Mouse (Mus musculus) lung, postnatal 10 days (tissue): Measurements from ENCODE around the gene Mapkap1.
A peak's percentile ranks its signal among the peaks of the same experiment; 100 is the strongest.

Experiments used
- DNase-seq: peaks from one replicate; pipeline ENCODE4 v3.0.0; 2021

Mapkap1 gene

DNA sequence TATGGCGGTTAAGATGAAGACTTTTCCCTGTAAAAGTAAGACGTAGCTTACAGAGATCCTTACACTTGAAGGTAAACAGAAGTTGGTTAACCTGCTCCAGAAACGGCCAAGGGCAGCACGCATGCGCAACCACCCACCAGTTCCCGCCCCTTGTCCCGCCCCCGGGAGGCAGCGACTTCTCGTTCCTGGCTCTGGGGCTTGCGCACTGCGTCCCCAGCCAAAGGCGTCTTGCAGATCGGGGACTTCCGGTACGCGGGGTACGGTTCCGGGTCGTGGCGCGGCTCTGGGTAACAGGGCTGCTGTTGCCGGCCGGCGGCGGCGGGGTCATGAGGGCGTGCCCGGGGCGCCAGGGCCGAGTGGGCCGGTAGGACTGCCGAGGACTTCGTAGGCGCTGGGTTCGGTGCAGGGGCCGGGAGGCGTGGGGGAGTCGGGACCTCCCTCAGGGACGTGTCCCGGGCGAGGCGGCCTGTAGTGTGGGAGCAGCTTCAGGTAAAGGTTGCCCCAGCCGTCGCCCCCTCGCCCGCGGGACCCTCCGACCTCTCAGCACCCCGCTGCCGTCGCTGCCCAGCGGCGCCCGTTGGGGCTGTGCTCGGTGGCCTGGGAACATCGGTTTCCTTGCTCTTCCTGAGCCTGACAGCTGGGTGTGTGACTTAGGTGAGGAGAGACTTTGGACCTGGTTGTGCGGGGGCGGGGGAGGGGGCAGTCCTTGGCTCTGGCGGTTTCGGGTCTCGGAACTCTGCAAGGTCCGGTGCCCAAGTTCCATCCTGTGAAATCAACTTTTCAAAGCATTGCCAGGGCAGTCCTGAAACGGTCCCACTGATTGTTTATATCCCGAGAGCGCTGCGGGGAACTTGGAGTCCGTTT lies at the start of gene Mapkap1:
TSS of gene Mapkap1 (plus strand) at position 171 of the 864 bp plus-strand sequence.
- peak; percentile 99 for DNase-seq

DNA sequence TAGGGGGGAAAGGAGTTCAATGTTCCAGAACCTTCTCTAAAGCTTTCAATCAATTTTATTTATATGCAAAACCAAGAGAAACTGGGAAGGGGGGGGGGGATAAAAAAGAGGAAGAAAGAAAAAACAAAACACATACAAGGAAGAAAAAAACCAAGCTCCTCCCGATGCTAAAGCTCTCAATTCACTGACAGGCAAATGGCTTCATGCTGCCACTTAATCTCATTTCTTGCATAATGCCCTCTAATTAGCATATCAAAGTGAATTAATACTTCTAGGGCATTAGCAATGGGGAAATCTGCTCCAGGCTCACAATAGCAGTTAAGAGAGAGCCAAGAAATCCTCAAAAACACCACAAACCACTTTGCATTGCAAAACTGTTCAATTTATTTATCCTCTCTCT lies 42.9 kb upstream of the Mapkap1 start:
- peak; percentile 9 for DNase-seq

DNA sequence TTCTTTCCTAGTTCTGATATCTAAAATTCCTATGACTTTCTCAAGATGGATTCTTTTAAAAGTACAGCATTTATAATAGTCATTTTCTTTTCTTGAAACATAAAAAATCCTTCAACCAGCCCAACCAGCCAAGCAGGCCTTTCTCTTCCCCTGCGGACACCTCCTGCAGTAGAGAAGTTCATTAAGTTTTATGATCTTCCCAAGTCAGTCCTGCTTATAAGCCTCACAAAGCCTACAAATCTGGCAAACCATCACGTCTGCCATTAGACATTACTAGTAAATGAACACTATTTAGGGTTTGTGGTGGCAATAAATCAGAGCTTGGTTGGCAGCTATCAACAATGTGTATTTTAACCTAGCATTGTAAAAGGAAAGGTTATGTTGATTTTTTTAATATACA lies 39.5 kb upstream of the Mapkap1 start:
- no peak for DNase-seq

DNA sequence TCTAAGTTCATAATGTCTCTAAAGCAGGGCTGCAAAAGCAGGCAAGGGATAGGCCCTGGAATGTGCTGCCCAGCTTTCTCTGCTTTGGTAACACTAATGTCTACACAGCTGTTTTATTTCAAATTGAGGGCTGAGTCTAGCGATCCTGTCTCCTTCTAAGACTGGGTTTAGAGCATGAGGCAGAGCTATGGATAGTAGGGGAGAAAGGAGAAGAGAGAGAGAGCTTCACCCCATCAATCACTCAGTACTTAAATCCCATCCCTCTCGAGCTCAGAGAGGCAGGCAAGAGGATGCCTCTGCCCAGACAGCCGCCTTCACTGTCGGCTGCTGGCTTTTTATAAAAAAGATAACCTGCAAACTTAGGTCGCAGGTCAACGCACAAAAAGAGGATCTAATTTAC lies 38.2 kb upstream of the Mapkap1 start:
- DNase-seq: peak; percentile 29

DNA sequence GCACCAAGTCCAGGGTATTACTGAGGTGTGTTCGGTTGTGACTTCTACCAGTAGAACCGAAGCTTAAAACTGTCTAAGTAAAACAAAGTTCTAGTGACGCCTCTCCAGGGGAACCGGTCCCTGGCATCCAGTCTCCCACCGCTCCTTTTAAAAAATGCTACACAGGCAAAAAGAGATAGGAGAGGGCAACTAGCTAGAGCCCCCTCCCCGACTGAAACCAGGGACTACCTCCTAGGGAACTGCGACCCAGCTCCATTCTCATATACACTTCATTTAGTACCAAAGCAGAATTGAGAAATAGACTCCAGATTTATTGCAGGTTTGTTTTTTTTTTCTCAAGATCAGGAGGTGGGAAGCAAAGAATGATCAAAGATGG lies 36.2 kb upstream of the Mapkap1 start:
- DNase-seq: no peak

DNA sequence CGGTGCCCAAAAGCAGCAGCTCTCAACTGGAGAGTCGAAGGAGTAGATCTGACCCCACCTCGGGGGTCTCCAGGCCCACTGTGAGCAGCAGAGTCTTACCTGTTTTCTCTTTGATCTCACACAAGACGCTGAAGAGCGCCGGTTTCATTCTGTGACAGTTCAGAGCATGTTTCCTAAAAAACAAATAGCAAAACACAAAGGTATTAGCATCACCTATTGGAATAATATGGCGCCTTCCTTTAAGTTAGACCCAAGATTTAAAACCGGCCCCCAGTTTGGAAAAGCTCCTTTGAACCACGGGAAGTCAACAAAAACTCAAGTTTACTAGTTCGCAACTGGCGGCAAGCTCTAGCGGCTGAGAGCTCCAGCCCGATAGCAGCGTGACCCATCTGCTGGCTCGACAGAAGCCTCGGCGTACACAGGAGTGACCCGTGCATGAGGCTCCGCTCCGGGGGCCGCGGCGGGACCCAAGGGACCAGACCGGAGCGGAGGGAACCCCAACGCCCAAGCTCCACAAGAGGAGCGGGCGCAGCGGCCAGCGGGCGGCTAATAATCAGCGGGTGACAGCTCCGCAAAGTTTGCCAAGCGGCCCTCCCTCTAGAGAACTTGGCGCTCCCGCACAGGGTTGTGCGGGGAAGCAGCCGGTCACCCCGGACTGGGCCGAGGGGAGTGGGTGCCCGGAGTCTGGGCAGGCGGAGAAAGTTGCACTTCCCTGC lies 35.7 kb upstream of the Mapkap1 start:
- peak; percentile 54 for DNase-seq

DNA sequence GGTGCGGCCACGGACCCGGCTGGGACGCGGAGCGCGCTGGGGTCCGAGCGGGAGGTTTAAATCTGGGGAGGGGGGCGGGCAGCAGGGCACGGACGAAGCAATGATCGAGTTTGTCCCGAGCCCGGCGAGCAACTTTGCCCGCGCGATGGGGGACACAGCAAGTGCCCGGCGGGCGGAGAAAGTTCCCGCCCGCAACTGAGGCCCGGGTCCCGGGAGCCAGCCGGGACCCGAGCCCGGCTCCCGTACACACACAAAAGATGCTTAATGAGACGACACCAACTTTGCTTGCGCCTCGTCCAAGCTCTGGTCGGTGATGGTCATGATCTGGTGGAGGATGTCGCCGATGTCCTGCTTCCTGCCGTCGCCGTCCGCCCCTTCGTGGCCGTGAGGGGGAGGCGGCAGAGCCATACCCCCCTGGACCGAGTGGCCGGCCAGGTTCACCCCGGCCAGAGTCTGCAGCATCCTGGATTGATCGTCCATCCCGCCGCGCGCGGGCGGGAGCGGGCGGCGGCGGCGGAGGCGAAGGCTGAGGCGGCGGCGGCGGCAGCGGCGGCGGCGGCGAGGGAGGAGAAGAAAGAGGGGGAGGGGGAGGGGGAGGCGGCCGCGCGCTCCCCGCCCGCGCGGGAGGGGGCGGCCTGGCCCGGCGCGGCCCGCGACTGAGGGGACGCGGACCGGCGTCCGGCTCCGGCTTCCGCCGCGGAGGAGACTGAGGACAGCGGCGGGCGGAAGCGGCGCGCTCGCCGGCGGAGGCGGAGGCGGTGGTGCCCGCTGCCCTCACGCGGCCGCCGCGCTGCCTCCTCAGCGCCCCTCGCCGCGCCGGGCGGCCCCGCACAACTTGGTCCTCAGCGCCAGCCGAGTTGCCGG lies 34.9 kb upstream of the Mapkap1 start:
- peak; percentile 58 for DNase-seq

DNA sequence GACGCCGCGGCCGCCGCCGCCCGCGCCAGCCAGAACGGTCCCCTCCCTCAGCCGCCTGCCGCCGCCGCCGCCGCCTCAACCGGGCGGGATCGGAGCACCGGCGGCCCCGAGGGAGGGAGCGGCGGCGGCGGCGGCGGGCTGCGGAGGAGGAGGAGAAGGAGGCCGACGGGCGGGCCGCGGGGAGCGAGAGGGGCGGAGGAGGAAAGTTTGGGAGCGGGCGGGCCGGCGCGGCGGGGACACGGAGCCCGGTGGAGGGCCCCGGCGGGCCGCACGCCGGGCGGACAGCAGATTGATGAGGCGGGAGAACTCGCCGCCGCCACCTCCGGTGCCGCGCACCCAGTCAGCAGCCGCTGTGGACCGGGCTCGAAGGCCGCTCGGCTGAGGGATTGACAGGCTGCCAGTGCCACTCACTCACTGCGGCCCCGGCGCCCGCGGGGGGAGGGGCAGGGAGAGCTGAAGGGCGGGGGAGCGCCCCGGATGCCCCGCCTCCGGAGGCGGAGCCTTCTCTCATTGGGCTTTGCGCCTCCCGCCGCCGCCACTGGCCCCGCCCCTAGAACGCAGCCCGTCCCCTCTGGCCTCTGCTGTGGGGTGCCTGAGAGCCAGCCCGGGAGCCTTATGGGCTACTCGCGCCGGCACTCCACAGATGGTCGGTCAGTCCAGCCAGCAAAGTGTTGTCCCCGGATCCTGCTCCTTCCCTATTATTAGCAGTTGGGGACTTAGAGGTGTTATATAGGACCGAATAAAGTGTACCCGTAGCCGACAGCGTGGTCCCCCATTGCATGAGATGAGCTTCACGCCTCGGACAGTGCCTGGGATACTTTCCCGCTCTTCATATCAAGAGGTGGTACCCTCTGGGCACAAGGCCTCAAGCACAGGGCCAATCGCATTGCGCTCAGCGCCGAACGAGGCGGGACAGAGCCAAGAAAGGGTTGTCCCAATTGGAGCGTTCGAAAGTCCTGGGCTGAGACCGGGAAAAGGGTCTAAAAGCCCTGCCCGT lies 34.0 kb upstream of the Mapkap1 start, which contains the start of gene Pbx3:
TSS of gene Pbx3 (minus strand) at position 838 of the 997 bp plus-strand sequence.
- DNase-seq: peak; percentile 96

DNA sequence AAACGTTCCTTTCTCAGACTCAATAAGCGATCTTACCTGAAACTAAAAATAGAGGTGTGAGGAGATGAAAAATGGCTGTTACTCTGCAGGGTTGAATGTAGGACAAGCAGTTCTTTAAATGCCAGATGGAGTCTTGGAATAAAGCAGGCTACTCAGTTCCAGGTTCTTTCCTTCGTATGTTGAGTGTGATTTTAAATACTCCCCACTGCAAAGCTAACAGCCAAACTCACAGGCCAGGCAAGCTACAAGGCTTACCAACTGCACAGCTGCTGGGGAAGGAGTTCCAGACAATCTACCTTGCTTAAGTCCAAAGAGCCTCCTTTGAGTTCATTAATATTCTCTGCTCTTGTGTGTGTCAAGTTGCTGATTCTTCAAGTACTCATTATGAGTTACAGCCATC lies 32.7 kb upstream of the Mapkap1 start:
- DNase-seq: no peak

DNA sequence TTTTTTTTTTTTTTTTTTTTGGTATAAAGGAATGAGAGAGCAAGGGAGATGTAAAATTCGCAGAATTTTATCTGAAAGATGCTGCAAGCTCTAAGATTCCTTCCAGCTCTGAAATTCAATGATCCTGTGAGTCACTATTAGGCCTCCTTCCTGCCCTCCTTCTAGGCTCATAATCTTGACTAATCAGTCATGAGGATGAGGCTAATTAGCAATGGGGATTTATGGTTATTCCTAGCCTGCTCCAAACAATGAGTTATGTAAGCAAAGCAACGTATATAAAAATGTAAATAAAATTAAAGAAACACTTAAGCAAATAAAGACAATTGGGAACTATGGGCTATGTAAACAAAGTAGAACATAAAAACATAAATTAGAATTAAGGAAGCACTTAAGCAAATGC lies 32.2 kb upstream of the Mapkap1 start:
- DNase-seq: no peak

DNA sequence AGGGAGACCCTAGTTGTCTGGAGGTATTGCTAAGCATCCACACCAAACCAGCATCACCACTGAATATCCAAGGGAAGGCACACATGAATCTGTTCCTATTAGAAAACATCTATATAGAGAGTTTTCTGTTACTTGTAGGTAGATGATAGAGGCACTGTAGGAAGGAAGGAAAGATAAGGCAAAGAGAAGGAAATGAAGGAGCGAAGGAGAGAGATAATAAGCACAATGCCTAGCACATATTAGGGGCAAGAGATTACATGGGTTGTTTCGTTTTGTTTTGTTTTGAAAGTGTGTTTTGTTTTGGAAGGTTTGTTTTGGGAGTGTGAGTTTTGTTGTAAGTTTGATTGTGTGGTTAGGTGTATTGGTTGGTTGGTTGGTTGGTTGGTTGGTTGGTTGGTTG lies 27.6 kb upstream of the Mapkap1 start:
- no peak for DNase-seq

DNA sequence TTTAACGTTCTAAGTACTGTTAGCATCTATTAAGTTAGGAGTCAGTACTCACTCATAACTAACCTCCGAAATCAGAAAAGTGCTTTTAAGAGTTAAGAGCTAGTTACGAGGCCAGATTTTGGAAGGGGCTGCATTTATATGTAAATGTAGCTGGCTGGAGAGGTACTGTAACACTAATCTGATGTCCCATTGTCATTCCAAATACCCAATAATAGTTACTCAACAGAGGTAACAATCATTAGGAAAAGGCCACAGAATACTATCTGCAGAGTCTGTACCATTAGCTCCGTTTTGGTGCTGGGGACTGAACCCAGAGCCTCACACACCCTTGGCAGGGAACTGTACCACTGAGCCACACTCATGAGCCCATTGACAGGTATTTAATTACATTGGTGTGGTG lies 7.0 kb upstream of the Mapkap1 start:
- no peak for DNase-seq

DNA sequence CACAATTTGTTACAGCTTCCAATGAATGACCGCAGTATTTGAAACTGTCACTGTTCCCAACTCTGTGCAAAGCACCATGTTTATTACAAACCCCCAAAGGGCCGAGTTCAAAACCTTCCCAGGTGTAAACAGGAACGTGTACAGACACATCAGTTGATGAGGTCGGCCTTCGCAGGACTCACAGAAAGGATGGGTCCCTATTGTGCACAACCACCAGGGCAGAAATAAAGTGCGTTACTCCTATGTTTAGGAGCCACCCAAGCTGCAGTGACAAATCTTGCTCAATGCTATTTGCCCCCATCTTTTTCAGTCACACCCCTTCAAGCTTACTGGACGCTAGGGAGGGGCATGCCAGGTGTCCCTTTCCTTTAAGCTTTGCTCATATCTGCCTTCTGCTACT lies 1.0 kb downstream of the Mapkap1 start:
- DNase-seq: no peak

DNA sequence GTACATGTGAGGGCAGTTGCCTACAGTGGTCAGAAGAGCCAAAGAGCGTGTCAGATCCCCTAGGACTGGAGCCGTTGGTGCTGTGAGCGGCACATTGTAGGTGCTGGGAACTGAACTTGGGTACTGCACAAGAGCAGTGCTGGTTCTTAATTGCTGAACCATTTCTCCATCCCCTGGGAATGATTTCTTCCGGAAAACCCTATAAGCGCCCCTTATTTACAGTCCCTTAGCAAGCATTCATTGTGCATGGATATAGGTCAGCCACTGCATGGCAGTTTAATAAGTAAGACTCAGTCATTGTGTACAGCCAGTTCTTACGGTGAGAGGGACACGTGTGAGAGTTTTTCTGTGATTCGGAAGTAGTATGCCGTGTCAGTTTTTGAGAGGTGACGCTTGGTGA lies 1.8 kb downstream of the Mapkap1 start:
- DNase-seq: no peak

DNA sequence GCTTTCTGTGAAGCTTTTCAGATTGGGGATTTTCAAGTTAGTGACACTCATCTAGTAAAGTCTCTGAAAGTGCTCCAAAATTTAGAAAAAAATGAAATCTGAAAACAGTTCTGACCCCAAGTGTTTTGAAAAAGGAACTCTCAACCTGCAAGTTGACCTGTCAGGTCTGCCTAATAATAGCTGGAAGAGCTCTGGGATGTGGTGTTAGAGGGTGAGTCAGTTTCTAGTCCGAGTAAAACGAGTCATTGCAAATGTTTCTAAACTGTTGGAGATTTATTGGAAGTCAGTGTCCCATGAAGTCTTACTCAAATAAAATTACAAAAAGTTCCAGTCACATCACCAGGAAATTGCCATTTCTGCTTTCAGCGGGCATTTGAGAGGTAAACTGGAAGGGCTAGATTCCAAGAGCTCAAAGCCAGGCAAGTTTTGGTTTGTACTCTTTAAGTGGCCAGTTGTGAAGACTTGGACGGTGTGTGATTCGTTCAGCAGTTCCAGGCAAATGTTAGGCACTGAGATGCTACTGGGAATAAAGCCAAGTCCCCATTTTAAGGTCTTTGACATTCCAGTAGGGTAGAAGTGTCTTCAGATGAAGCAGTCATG lies 3.3 kb downstream of the Mapkap1 start:
- no peak for DNase-seq

DNA sequence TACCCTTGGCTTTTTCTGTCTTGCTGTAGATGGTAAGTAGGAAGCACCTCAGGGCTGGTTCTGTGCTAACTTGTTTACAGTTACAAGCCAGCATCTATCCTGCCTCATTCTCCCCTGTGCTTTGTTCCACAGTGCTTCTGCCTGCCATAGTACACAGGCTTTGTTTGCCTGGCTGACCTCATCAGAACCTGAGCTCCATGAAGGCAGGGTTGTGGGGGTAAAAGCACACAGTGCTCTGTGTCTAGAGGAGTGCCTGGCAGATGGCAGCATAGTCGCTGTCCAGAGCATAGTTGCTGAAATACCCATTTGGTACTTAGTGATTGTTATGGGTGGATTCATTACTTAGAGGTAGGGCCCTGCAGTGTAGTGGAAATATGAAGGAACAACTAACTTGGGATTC lies 13.7 kb downstream of the Mapkap1 start:
- DNase-seq: no peak

DNA sequence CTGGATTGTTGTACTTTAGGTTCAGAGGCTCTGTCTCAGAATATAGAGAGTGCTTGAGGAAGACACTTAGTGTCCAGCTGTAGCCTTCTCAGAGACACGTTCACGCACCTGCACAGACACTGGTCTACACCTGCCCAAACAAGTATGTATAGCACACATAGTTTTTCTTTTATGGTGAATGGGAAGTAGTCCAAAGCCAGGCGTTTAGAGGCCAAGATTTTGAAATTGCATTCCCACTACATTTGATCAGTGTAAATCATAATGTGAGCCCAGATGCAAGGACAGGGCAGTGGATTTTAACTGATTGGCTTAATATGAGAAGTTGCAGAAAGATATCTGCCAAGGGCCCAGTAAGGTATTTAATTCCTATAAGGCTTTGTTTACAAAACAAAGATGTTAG lies 17.6 kb downstream of the Mapkap1 start:
- DNase-seq: no peak

DNA sequence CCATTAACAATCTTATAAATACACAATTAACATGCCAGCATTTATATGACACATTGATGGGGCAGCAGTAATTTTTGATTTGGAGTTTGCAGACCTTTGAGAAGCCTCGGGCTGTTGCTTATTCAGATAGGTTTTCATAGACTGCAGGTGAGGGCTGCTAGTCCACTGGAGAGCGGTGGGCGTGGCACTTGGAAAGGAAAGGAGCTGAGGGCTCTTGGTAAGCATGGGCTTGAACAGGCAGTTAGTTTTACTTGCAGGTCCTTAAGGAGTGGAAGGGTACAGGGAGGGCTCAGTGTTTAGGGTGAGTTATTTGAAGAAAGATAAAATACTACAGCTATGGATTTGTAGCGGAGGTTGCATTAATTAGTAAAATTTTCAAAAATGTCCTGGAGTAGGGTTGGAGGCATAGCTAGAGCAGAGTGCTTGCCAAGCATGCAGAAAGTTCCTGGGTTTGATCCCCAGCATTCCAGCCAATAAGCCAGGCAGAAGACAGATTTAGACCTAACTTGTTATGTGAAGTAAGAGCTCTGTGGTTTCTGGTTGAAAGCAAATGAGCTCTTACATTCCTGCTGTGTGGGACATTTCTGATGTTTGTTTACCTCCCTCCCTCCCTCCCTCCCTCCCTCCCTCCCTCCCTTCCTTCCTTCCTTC lies 19.1 kb downstream of the Mapkap1 start:
- DNase-seq: peak; percentile 31

DNA sequence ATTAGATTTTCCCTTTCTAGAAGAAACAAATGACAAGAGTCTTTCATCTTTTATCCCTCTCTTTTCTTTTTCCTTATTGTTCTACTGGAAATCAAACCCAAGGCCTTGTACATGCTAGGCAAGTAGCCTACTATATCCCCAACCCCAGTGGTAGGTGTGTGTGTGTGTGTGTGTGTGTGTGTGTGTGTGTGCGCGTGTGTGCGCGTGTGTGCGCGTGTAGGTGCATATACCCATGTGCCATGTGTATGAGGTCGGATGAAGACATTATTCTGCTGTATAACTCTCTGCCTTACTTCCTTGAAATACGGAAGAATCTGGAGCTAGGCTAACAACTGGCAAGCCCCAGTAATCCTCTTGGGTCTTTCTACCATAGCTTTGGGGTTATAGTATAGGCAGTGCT lies 24.1 kb downstream of the Mapkap1 start:
- no peak for DNase-seq

DNA sequence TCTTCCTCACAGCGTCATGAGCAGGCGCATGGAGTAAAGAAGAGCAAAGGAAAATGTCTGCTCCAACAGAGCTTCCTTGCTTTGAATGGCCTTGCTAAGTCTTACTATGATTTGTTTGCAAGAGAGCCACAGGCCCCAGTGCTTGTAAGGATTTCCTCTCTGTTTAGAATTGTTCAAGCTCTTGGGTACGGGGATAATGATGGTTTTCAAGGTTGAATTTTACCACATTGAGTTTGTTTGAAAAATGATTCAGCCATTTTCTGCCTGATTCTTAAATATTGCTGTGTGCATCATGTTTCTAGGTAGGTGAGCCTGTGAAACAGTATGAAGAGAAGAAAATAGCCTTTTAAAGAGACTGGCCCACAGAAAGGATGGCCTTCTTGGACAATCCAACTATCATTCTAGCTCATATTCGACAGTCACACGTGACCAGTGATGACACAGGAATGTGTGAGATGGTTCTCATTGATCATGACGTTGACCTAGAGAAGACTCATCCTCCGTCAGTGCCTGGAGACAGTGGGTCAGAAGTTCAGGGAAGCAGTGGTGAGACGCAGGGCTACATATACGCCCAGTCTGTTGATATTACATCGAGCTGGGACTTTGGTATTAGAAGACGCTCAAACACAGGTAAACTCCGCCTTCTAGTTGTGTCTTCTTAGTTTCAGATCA lies 25.3 kb downstream of the Mapkap1 start:
- DNase-seq: no peak
